Mouse (Mus musculus): ENCODE measurements around the gene 4930449I24Rik. TPM values are rescaled to one million over a fixed set of nuclear protein-coding genes. Genes with fewer than 3 reads are reported as not detected.

Gene 4930449I24Rik
- 0.30 TPM in 1 of 2 replicates, not detected in the other for polyA plus RNA-seq (2012; ENCODE audit: low replicate concordance)

GRCm38 (mm10) chr5:146502099-146502498, at the start of gene 4930449I24Rik:
4930449I24Rik (plus strand) TSS chr5:146502399.

DNA sequence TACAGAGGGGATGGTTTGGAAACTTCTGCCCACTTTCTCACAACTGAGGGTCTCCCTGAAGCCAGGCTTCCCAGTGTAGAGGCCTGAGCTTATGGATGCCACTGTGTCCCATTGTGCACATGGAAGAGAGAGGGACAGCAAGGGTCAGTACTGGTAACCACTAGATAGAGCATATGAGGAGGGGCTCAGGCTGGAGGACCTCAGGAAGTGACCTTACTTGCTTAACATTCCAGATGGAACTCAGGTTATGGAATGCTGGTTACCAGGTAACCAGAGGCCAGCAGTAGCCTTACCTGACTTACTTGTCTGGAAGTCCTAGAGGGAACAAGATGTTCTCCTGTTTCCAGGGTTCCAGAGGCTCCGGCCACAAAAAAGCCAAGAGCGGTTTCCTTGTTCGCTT, 20.5 kb upstream of the 4930449I24Rik start, which contains the start of gene Gm6408:
Gene Gm6408 (plus strand): TSS at position 301 of the 400 bp plus-strand sequence.

GRCm38 (mm10) chr5:146491063-146491462, 11.1 kb upstream of the 4930449I24Rik start, which contains the start of gene Gm6370:
Gm6370 (plus strand) TSS chr5:146491363.

DNA sequence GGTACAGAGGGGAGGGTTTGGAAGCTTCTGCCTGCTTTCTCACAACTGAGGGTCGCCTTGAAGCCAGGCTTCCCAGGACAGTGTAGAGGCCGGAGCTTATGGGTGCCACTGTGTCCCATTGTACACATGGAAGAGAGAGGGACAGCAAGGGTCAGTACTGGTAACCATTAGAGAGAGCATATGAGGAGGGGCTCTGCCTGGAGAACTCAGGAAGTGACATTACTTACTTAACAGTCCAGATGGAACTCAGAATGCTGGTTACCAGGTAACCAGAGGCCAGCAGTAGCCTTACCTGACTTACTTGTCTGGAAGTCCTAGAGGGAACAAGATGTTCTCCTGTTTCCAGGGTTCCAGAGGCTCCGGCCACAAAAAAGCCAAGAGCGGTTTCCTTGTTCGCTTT, 11.6 kb downstream of the 4930449I24Rik start, which contains the start of gene Gm3402:
Gene Gm3402 (plus strand): TSS at position 301 of the 400 bp plus-strand sequence.

GRCm38 (mm10) chr5:146525501-146525900, 23.3 kb downstream of the 4930449I24Rik start, which contains the start of gene Gm3404:
Gm3404 (plus strand) TSS chr5:146525801.

GRCm38 (mm10) chr5:146537347-146537746, 35.1 kb downstream of the 4930449I24Rik start, which contains the start of gene Gm3409:
Gm3409 (plus strand) TSS chr5:146537647.

Other genes with a start within 250 kb of the 4930449I24Rik start
- 0.07 and 0.13 TPM in 2 replicates for gene Wasf3, start 117.4 kb upstream of the 4930449I24Rik start, polyA plus RNA-seq (2012; ENCODE audit: low replicate concordance)
- gene Gm6408, start 20.4 kb upstream of the 4930449I24Rik start, polyA plus RNA-seq (2012; ENCODE audit: low replicate concordance) = not detected in 2 replicates
- gene Gm6370, start 11.0 kb upstream of the 4930449I24Rik start, polyA plus RNA-seq (2012; ENCODE audit: low replicate concordance) = not detected in 2 replicates
- gene Gm3402, start 11.7 kb downstream of the 4930449I24Rik start, polyA plus RNA-seq (2012; ENCODE audit: low replicate concordance) = not detected in 2 replicates
- gene Gm3404, start 23.4 kb downstream of the 4930449I24Rik start, polyA plus RNA-seq (2012; ENCODE audit: low replicate concordance) = not detected in 2 replicates
- gene Gm3409, start 35.2 kb downstream of the 4930449I24Rik start, polyA plus RNA-seq (2012; ENCODE audit: low replicate concordance) = not detected in 2 replicates
- not detected in 2 replicates for gene Gm3415, start 53.7 kb downstream of the 4930449I24Rik start, polyA plus RNA-seq (2012; ENCODE audit: low replicate concordance)
- gene Gpr12, start 82.8 kb downstream of the 4930449I24Rik start, polyA plus RNA-seq (2012; ENCODE audit: low replicate concordance) = not detected in 2 replicates